Mouse (Mus musculus): ENCODE results near the gene Sema4a. TPM values are rescaled to one million over a fixed set of nuclear protein-coding genes. Genes with fewer than 3 reads are reported as not detected.

Gene Sema4a
- polyA plus RNA-seq (2014; fragmentation: Illumina TruSeq; extraction: RNeasy Lipid Tissue Mini Kit (QIAGEN cat#74804); ENCODE audit: low read depth, low replicate concordance): 101 TPM

GRCm38 (mm10) chr3:88460983-88461696, at the start of gene Sema4a:
Gene Sema4a (minus strand): TSS chr3:88461182.

GRCm38 (mm10) chr3:88509692-88510420, 48.9 kb upstream of the Sema4a start, which contains the start of gene Lmna:
Gene Lmna (minus strand): TSS chr3:88509956.

GRCm38 (mm10) chr3:88424605-88425329, 36.2 kb downstream of the Sema4a start, which contains the start of gene Slc25a44:
Gene Slc25a44 (minus strand): TSS chr3:88425139.

GRCm38 (mm10) chr3:88409741-88410644, 51.0 kb downstream of the Sema4a start, which contains the start of gene Pmf1:
Gene Pmf1 (minus strand): TSS chr3:88410331.

Other genes with a start within 250 kb of the Sema4a start
- 18.7 TPM for gene Rhbg, start 206.5 kb downstream of the Sema4a start, polyA plus RNA-seq (2014; fragmentation: Illumina TruSeq; extraction: RNeasy Lipid Tissue Mini Kit (QIAGEN cat#74804); ENCODE audit: low read depth, low replicate concordance)
- gene Gm38392, start 174.0 kb downstream of the Sema4a start, polyA plus RNA-seq (2014; fragmentation: Illumina TruSeq; extraction: RNeasy Lipid Tissue Mini Kit (QIAGEN cat#74804); ENCODE audit: low read depth, low replicate concordance): 1.2 TPM
- gene Tsacc, start 164.2 kb downstream of the Sema4a start, polyA plus RNA-seq (2014; fragmentation: Illumina TruSeq; extraction: RNeasy Lipid Tissue Mini Kit (QIAGEN cat#74804); ENCODE audit: low read depth, low replicate concordance): 19.4 TPM
- 122 TPM for gene Cct3, start 164.1 kb downstream of the Sema4a start, polyA plus RNA-seq (2014; fragmentation: Illumina TruSeq; extraction: RNeasy Lipid Tissue Mini Kit (QIAGEN cat#74804); ENCODE audit: low read depth, low replicate concordance)
- gene Glmp, start 136.2 kb downstream of the Sema4a start, polyA plus RNA-seq (2014; fragmentation: Illumina TruSeq; extraction: RNeasy Lipid Tissue Mini Kit (QIAGEN cat#74804); ENCODE audit: low read depth, low replicate concordance): 227 TPM
- 7.7 TPM for gene Tmem79, start 125.0 kb downstream of the Sema4a start, polyA plus RNA-seq (2014; fragmentation: Illumina TruSeq; extraction: RNeasy Lipid Tissue Mini Kit (QIAGEN cat#74804); ENCODE audit: low read depth, low replicate concordance)
- 42.6 TPM for gene Smg5, start 124.9 kb downstream of the Sema4a start, polyA plus RNA-seq (2014; fragmentation: Illumina TruSeq; extraction: RNeasy Lipid Tissue Mini Kit (QIAGEN cat#74804); ENCODE audit: low read depth, low replicate concordance)
- gene Paqr6, start 96.6 kb downstream of the Sema4a start, polyA plus RNA-seq (2014; fragmentation: Illumina TruSeq; extraction: RNeasy Lipid Tissue Mini Kit (QIAGEN cat#74804); ENCODE audit: low read depth, low replicate concordance): 5.8 TPM
- 173 TPM for gene Bglap3, start 88.4 kb downstream of the Sema4a start, polyA plus RNA-seq (2014; fragmentation: Illumina TruSeq; extraction: RNeasy Lipid Tissue Mini Kit (QIAGEN cat#74804); ENCODE audit: low read depth, low replicate concordance)
- gene Bglap2, start 82.5 kb downstream of the Sema4a start, polyA plus RNA-seq (2014; fragmentation: Illumina TruSeq; extraction: RNeasy Lipid Tissue Mini Kit (QIAGEN cat#74804); ENCODE audit: low read depth, low replicate concordance): not detected
- gene Bglap, start 76.7 kb downstream of the Sema4a start, polyA plus RNA-seq (2014; fragmentation: Illumina TruSeq; extraction: RNeasy Lipid Tissue Mini Kit (QIAGEN cat#74804); ENCODE audit: low read depth, low replicate concordance): not detected
- gene Pmf1, start 50.9 kb downstream of the Sema4a start, polyA plus RNA-seq (2014; fragmentation: Illumina TruSeq; extraction: RNeasy Lipid Tissue Mini Kit (QIAGEN cat#74804); ENCODE audit: low read depth, low replicate concordance): 17.2 TPM
- gene Slc25a44, start 36.0 kb downstream of the Sema4a start, polyA plus RNA-seq (2014; fragmentation: Illumina TruSeq; extraction: RNeasy Lipid Tissue Mini Kit (QIAGEN cat#74804); ENCODE audit: low read depth, low replicate concordance): 29.8 TPM
- 75.5 TPM for gene Lmna, start 48.8 kb upstream of the Sema4a start, polyA plus RNA-seq (2014; fragmentation: Illumina TruSeq; extraction: RNeasy Lipid Tissue Mini Kit (QIAGEN cat#74804); ENCODE audit: low read depth, low replicate concordance)
- gene Mex3a, start 71.2 kb upstream of the Sema4a start, polyA plus RNA-seq (2014; fragmentation: Illumina TruSeq; extraction: RNeasy Lipid Tissue Mini Kit (QIAGEN cat#74804); ENCODE audit: low read depth, low replicate concordance): 2.9 TPM
- gene Rab25, start 87.1 kb upstream of the Sema4a start, polyA plus RNA-seq (2014; fragmentation: Illumina TruSeq; extraction: RNeasy Lipid Tissue Mini Kit (QIAGEN cat#74804); ENCODE audit: low read depth, low replicate concordance): 66.8 TPM
- gene Lamtor2, start 91.9 kb upstream of the Sema4a start, polyA plus RNA-seq (2014; fragmentation: Illumina TruSeq; extraction: RNeasy Lipid Tissue Mini Kit (QIAGEN cat#74804); ENCODE audit: low read depth, low replicate concordance): 161 TPM
- gene Ubqln4, start 92.6 kb upstream of the Sema4a start, polyA plus RNA-seq (2014; fragmentation: Illumina TruSeq; extraction: RNeasy Lipid Tissue Mini Kit (QIAGEN cat#74804); ENCODE audit: low read depth, low replicate concordance): 51.1 TPM
- gene Ssr2, start 114.7 kb upstream of the Sema4a start, polyA plus RNA-seq (2014; fragmentation: Illumina TruSeq; extraction: RNeasy Lipid Tissue Mini Kit (QIAGEN cat#74804); ENCODE audit: low read depth, low replicate concordance): 239 TPM
- gene Arhgef2, start 144.8 kb upstream of the Sema4a start, polyA plus RNA-seq (2014; fragmentation: Illumina TruSeq; extraction: RNeasy Lipid Tissue Mini Kit (QIAGEN cat#74804); ENCODE audit: low read depth, low replicate concordance): 39.9 TPM
- gene Rxfp4, start 192.0 kb upstream of the Sema4a start, polyA plus RNA-seq (2014; fragmentation: Illumina TruSeq; extraction: RNeasy Lipid Tissue Mini Kit (QIAGEN cat#74804); ENCODE audit: low read depth, low replicate concordance): not detected
- 60.2 TPM for gene Khdc4, start 224.6 kb upstream of the Sema4a start, polyA plus RNA-seq (2014; fragmentation: Illumina TruSeq; extraction: RNeasy Lipid Tissue Mini Kit (QIAGEN cat#74804); ENCODE audit: low read depth, low replicate concordance)

Measured in adipose tissue, adult 10 weeks (tissue).